Mouse (Mus musculus) forebrain, embryonic 16.5 days (tissue): ENCODE data around the gene Ift22. TPM values are rescaled to one million over a fixed set of nuclear protein-coding genes. Genes with fewer than 3 reads are reported as not detected.

Experiments
- ATAC-seq: fragments of 200-750 bp; cut with Nextera tagmentation; 2 replicates; pipeline ENCODE4 v1.8.0; 2017; ENCODE audit warnings: mild to moderate bottlenecking, moderate library complexity
- H3K27ac ChIP-seq: fragments of 300-500 bp; sonication (generic); 2 replicates; pipeline ENCODE4 v1.5.1; 2014; ENCODE audit warnings: low read length, control low read depth
- H3K27me3 ChIP-seq: fragments of 300-500 bp; sonication (generic); replicated peaks from 2 replicates; pipeline ENCODE4 v1.6.1; 2014; ENCODE audit warnings: low read length; ENCODE audit not compliant: control insufficient read depth, insufficient read depth
- H3K36me3 ChIP-seq: fragments of 300-500 bp; sonication (generic); 2 replicates; pipeline ENCODE4 v1.6.1; 2014; ENCODE audit not compliant: control insufficient read depth, insufficient read depth
- H3K4me1 ChIP-seq: fragments of 300-500 bp; sonication (generic); replicated peaks from 2 replicates; pipeline ENCODE4 v1.6.1; 2014; ENCODE audit warnings: low read length; ENCODE audit not compliant: control insufficient read depth, insufficient read depth
- H3K4me2 ChIP-seq: fragments of 300-500 bp; sonication (generic); 2 replicates; pipeline ENCODE4 v1.6.1; 2014; ENCODE audit warnings: mild to moderate bottlenecking, low read length, control low read depth
- H3K4me3 ChIP-seq: fragments of 300-500 bp; sonication (generic); replicated peaks from 2 replicates; pipeline ENCODE4 v1.5.1; 2014; ENCODE audit warnings: mild to moderate bottlenecking, low read length, control low read depth
- H3K9ac ChIP-seq: fragments of 300-500 bp; sonication (generic); replicated peaks from 2 replicates; pipeline ENCODE4 v1.6.1; 2014; ENCODE audit warnings: low read depth, low read length, control low read depth
- H3K9me3 ChIP-seq: fragments of 300-500 bp; sonication (generic); 2 replicates; pipeline ENCODE4 v1.6.1; 2016; ENCODE audit warnings: low read length; ENCODE audit not compliant: control insufficient read depth
- WGBS: fragments of 180-500 bp; shearing (Covaris S2); extraction: QIAGEN DNeasy Blood & Tissue Kit; methylation state at CpG from one replicate; pipeline ENCODE4 v1.1.7; 2014; 5-methylcytosine and 5-hydroxymethylcytosine counted together
- polyA plus RNA-seq: library from polyadenylated mRNA; unstranded; fragments of >200 nt; fragmentation: Nextera tagmentation; extraction: Ambion mirVana; gene quantifications from 2 replicates; pipeline ENCODE4 v1.2.1, GENCODE M21; 2015

The Ift22 gene
- polyA plus RNA-seq, 1 experiment from 2014 or later: 114 TPM

- Histone ChIP-seq H3K4me3 (no peak overlapping the region), H3K36me3 (no peaks in the 10 kb centered on the region), H3K27me3 (no peaks in the 10 kb centered on the region), H3K4me1 (no peaks in the 10 kb centered on the region), H3K9me3 (no peaks in the 10 kb centered on the region), H3K27ac (no peak overlapping the region), H3K9ac (no peak overlapping the region), H3K4me2 (no peak overlapping the region)
- no peak for ATAC-seq
- WGBS: 74% methylated on average over 10 of the region's 10 CpGs
Measured at GRCm38 (mm10) chr5:136874271-136874670, 33.7 kb upstream of the Ift22 start.

DNA sequence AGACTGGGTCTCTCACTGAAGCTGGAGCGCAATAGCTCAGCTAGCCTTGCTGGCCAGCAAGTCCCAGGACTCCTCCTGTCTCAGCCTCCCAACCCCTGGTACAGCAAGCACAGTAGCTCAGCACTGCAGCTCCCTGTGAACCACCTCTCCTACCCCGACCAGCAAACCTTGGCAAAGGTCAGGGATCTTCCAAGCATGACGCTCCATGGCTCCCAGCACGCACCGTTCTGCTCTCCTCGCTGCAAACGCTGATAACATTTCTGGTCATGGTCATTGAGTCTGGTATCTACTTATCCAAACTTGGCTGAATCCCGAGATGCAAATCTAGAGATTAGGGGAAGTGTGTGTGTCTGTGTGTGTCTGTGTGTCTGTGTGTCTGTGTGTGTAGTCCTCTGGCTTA, 27.8 kb upstream of the Ift22 start:
- H3K4me1 ChIP-seq: peaks cover 17% of the 10 kb centered on the region
- no peaks in the 10 kb centered on the region for H3K36me3 ChIP-seq
- no peak overlapping the region for H3K4me3 ChIP-seq
- ATAC-seq: no peak
- 95% methylated on average over 8 of the region's 8 CpGs for WGBS
- no peak overlapping the region for H3K9ac ChIP-seq
- H3K4me2 ChIP-seq: no peak overlapping the region
- peaks cover 20% of the 10 kb centered on the region for H3K27me3 ChIP-seq
- no peaks in the 10 kb centered on the region for H3K9me3 ChIP-seq
- H3K27ac ChIP-seq: no peak overlapping the region

DNA sequence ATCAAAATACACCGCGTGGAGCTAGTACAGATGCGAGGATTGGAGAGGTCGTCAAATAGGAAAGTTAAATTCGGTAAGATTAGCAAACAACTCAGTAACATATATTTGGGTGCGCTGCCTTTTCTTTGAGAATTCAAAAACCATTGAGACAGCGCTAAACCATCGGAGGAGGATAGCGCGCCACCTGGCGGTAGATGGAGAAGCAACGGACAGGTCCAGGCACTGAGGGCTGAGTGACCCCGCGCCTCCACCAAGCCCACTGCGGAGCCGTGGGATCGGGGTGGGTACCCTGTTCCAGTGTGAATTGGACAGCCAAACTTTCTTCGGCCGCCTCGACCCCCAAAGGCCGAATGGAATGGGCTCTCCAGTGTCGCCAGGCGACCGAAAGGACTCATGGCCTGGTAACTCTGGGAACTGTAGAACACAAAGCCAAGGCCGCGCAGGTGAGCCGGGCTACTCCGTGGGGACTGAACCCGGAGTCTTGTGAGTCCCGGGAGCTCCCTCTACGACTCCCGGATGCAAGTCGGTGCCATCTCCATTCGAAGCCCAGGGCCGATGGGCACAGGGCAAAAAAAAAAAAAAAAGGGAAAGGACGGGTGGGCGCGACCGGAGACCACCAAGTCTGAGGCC, 26.5 kb upstream of the Ift22 start:
- ATAC-seq: peak; percentile 76; the same call in 1 of the 2 replicates
- Histone ChIP-seq H3K4me2 (peak overlapping the region; percentile 78), H3K4me1 (peaks cover 17% of the 10 kb centered on the region), H3K9me3 (no peaks in the 10 kb centered on the region), H3K36me3 (no peaks in the 10 kb centered on the region), H3K4me3 (peak overlapping the region; percentile 56), H3K27ac (no peak overlapping the region), H3K27me3 (peaks cover 20% of the 10 kb centered on the region), H3K9ac (peak overlapping the region; percentile 60)
- WGBS: 5% methylated on average over 39 of the region's 39 CpGs

GRCm38 (mm10) chr5:136882055-136882787, 25.7 kb upstream of the Ift22 start:
- Histone ChIP-seq H3K27ac (no peak overlapping the region), H3K36me3 (no peaks in the 10 kb centered on the region), H3K4me3 (peak overlapping the region; percentile 56), H3K4me2 (peak overlapping the region; percentile 78), H3K4me1 (peaks cover 17% of the 10 kb centered on the region), H3K9ac (peak overlapping the region; percentile 60), H3K9me3 (no peaks in the 10 kb centered on the region), H3K27me3 (peaks cover 20% of the 10 kb centered on the region)
- 1% methylated on average over 47 of the region's 47 CpGs for WGBS
- no peak for ATAC-seq

DNA sequence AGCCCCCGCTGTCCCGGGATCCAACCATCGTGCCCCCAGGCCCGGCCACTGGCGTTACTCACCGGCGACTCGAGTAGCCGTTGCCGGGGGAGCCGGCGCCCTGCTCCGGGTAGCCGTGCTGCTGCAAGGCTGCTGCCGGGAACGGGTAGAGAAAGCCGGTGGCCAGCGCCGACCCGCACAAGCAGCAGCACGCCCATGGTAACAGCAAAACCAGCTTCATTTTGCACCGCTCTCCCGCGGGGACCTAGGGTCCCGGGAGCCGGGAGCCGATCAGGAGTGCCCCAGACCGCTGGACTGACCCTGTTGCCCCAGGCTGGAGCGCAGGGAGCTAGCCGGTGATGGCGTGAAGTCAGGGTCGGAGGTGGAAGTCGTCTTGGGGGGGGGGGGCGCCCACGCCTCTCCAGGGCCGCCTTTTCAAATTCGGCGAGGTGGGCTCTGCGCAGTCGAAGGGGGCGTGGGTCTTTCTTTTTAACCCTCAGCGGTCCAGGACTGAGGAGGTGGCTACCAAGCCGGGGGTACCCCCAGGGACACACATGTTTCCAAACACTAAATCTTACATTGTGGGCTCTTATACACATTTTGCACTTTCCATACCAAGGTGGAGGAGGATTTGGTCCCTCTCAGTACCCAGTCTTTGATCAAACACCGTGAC, 25.0 kb upstream of the Ift22 start, which contains the start of gene Col26a1:
Col26a1 (minus strand) TSS at position 422 of the 652 bp plus-strand sequence.
- no peak within 1 kb of the TSS for H3K27ac ChIP-seq
- peak; percentile 62; the same call in 1 of the 2 replicates for ATAC-seq
- H3K27me3 ChIP-seq: peaks cover 20% of the 10 kb centered on the region
- H3K9ac ChIP-seq: peak within 1 kb of the TSS; percentile 60
- H3K4me2 ChIP-seq: peak within 1 kb of the TSS; percentile 78
- H3K4me3 ChIP-seq: peak within 1 kb of the TSS; percentile 56
- peaks cover 17% of the 10 kb centered on the region for H3K4me1 ChIP-seq
- WGBS: 2% methylated on average over 43 of the region's 44 CpGs
- no peaks in the 10 kb centered on the region for H3K36me3 ChIP-seq
- H3K9me3 ChIP-seq: no peaks in the 10 kb centered on the region

- ATAC-seq: no peak
- H3K4me1 ChIP-seq: peaks cover 11% of the 10 kb centered on the region
- H3K9ac ChIP-seq: no peak overlapping the region
- H3K4me3 ChIP-seq: no peak overlapping the region
- 38% methylated on average over 7 of the region's 7 CpGs for WGBS
- no peak overlapping the region for H3K4me2 ChIP-seq
- H3K27me3 ChIP-seq: peaks cover 12% of the 10 kb centered on the region
- H3K27ac ChIP-seq: no peak overlapping the region
- H3K9me3 ChIP-seq: no peaks in the 10 kb centered on the region
- no peaks in the 10 kb centered on the region for H3K36me3 ChIP-seq
Measured at GRCm38 (mm10) chr5:136886957-136887356, 21.0 kb upstream of the Ift22 start.

GRCm38 (mm10) chr5:136888539-136889355, 19.2 kb upstream of the Ift22 start:
- Histone ChIP-seq H3K9me3 (no peaks in the 10 kb centered on the region), H3K36me3 (no peaks in the 10 kb centered on the region), H3K27ac (no peak overlapping the region), H3K4me2 (no peak overlapping the region), H3K27me3 (peaks cover 5% of the 10 kb centered on the region), H3K9ac (no peak overlapping the region), H3K4me3 (no peak overlapping the region), H3K4me1 (no peaks in the 10 kb centered on the region)
- ATAC-seq: no peak
- WGBS: 73% methylated on average over 19 of the region's 19 CpGs

GRCm38 (mm10) chr5:136894840-136895528, 13.0 kb upstream of the Ift22 start:
- no peaks in the 10 kb centered on the region for H3K9me3 ChIP-seq
- no peak overlapping the region for H3K9ac ChIP-seq
- no peaks in the 10 kb centered on the region for H3K36me3 ChIP-seq
- H3K4me3 ChIP-seq: no peak overlapping the region
- no peak overlapping the region for H3K4me2 ChIP-seq
- no peaks in the 10 kb centered on the region for H3K27me3 ChIP-seq
- H3K27ac ChIP-seq: no peak overlapping the region
- no peak for ATAC-seq
- H3K4me1 ChIP-seq: no peaks in the 10 kb centered on the region
- WGBS: 68% methylated on average over 25 of the region's 25 CpGs
